Mouse (Mus musculus) ES-Bruce4 (cell line): ENCODE results near the gene Armcx1. TPM values are rescaled to one million over a fixed set of nuclear protein-coding genes. Genes with fewer than 3 reads are reported as not detected.
A peak's percentile ranks its signal among the peaks of the same experiment; 100 is the strongest.
"Not testable (repeated sequence)": the region's sequence is repeated elsewhere in the genome, so short reads cannot be mapped to it uniquely, and the experiment has no call there.

ENCODE experiments used
- H3K27ac ChIP-seq: 2 replicates; pipeline ENCODE4 v1.5.1; 2012; ENCODE audit warnings: low read length, inconsistent platforms; ENCODE audit not compliant: insufficient read depth
- H3K27me3 ChIP-seq: 2 replicates; pipeline ENCODE4 v1.6.1; 2012; ENCODE audit warnings: mild to moderate bottlenecking, low read length, inconsistent platforms; ENCODE audit not compliant: control insufficient read depth, poor library complexity, insufficient read depth, severe bottlenecking
- H3K36me3 ChIP-seq: 2 replicates; pipeline ENCODE4 v1.6.1; 2012; ENCODE audit warnings: inconsistent platforms, mild to moderate bottlenecking, low read length, moderate library complexity; ENCODE audit not compliant: control insufficient read depth, poor library complexity, insufficient read depth, severe bottlenecking
- H3K4me1 ChIP-seq: one replicate; pipeline ENCODE4 v1.8.1; 2011; ENCODE audit warnings: low read length; ENCODE audit not compliant: control insufficient read depth, insufficient read depth
- H3K4me3 ChIP-seq: 2 replicates; pipeline ENCODE4 v1.5.1; 2011; ENCODE audit warnings: low read depth, mild to moderate bottlenecking, low read length
- H3K9ac ChIP-seq: 2 replicates; pipeline ENCODE4 v1.6.1; 2012; ENCODE audit warnings: low read depth, mild to moderate bottlenecking, inconsistent platforms; ENCODE audit not compliant: poor library complexity, severe bottlenecking
- H3K9me3 ChIP-seq: replicated peaks from 2 replicates; pipeline ENCODE4 v1.6.1; 2012; ENCODE audit warnings: mild to moderate bottlenecking, low read length, inconsistent platforms; ENCODE audit not compliant: control insufficient read depth, poor library complexity, insufficient read depth, severe bottlenecking
- CTCF ChIP-seq: IDR thresholded peaks from one replicate; pipeline ENCODE4 v1.8.1; 2011; ENCODE audit warnings: low read depth, low read length
- EP300 ChIP-seq: IDR thresholded peaks from 2 replicates; pipeline ENCODE4 v1.6.1; 2011; ENCODE audit warnings: low read depth, low read length; ENCODE audit not compliant: insufficient read depth
- POLR2A ChIP-seq: IDR thresholded peaks from one replicate; pipeline ENCODE4 v1.8.1; 2011; ENCODE audit warnings: low read length; ENCODE audit not compliant: insufficient read depth
- polyA plus RNA-seq: library from polyadenylated mRNA; stranded (reverse); fragments of >200 nt; gene quantifications from 2 replicates; pipeline ENCODE4 v1.2.4, GENCODE M21; 2011; ENCODE audit warnings: low read depth; ENCODE audit not compliant: missing spikeins, insufficient read depth, insufficient read length

Armcx1 gene
- polyA plus RNA-seq, 1 experiment: 29.5 TPM

GRCm38 (mm10) chrX:134752584-134752983 is 34.8 kb downstream of the Armcx1 start:
- H3K27me3 ChIP-seq: no peaks in the 10 kb centered on the region
- H3K36me3 ChIP-seq: no peaks in the 10 kb centered on the region

GRCm38 (mm10) chrX:134756434-134757292 is 38.9 kb downstream of the Armcx1 start, which contains the start of gene Armcx3:
TSS of gene Armcx3 (plus strand) at chrX:134756595.
- no peaks in the 10 kb centered on the region for H3K27me3 ChIP-seq
- H3K36me3 ChIP-seq: no peaks in the 10 kb centered on the region
- no peak for TF ChIP-seq CTCF
- TF ChIP-seq POLR2A: no peak
- no peak for TF ChIP-seq EP300
- H3K4me1 ChIP-seq: no peaks in the 10 kb centered on the region
- H3K9ac ChIP-seq: peak within 1 kb of the TSS; percentile 43
- H3K9me3 ChIP-seq: no peaks in the 10 kb centered on the region
- peak within 1 kb of the TSS; percentile 77 for H3K4me3 ChIP-seq
- no peak within 1 kb of the TSS for H3K27ac ChIP-seq

More at GRCm38 (mm10) chrX:134752584-134752983, 34.8 kb downstream of the Armcx1 start:
- Histone ChIP-seq H3K4me1 (no peaks in the 10 kb centered on the region), H3K4me3 (no peak overlapping the region), H3K9ac (no peak overlapping the region), H3K9me3 (no peaks in the 10 kb centered on the region), H3K27ac (no peak overlapping the region)
- TF ChIP-seq EP300 (no peak), POLR2A (no peak), CTCF (no peak)

DNA sequence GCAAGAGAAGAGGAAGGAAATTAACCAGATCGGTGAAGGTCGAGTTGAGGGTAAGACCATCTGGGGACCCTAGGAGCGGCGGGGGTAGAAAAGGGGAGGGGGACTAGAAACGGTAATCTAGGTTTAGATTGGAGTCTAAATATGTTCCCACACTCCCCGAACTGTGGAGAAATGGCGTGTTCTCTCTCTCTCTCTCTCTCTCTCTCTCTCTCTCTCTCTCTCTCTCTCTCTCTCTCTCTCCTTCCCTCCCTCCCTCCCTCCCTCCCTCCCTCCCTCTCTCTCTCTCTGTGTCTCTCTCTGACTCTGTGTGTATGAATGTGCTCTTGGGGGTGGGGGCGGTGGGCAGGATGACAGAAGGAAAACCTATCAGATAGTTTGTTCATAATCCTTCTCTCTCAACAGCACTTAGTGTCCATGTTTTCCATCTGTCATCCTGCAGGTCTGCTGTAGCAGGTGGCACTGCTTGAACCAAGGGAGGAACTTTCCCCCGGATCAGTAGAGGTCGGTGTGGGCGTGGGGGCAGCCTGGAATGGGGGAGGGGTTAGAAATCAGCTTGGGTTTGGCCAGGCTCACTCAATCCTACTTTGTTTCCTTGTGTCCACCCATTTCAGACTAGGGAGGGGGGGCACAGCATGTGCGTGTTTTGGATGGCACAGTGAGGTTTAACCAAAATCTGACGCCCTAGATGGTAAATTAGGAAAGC is 39.7 kb downstream of the Armcx1 start:
- Histone ChIP-seq H3K36me3 (no peaks in the 10 kb centered on the region), H3K27ac (no peak overlapping the region), H3K9me3 (no peaks in the 10 kb centered on the region), H3K4me1 (no peaks in the 10 kb centered on the region), H3K9ac (peak overlapping the region; percentile 43), H3K27me3 (no peaks in the 10 kb centered on the region), H3K4me3 (peak overlapping the region; percentile 77)
- TF ChIP-seq CTCF (no peak), POLR2A (no peak), EP300 (no peak)

DNA sequence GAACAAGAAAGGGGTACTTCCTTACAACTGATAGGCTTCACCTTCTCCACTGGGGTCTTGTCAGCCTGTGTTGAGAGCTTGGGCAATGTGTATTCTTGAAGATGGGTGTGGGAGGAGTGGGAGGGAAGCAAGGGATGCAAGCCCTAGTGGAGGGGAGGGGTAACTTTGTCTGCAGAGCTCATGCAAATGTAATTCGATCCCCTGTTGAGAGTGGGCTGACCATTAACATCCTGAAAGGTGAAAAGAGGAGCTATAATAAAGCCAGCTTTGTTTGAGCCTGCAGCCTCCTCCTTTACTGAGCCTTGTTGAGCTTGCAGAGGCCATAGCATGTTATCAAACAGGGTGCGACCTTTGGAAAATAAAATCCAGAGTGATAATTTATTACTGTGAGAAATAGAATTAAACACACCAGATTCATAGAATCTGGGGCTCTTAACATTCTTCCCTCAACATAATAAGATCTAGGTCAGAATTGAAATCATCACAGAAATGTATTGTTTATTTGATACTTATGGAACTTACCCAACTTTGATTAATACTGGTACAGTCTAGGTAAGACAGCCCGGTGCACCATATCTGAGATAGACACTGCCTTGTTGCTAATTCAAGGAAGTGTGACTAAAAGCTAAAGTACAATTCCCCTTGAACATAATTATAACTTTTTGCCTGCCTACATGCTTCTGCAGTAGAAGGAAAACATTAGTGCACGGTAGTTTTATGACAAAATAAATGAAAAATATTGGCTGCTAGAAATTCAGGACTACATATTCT is 45.9 kb downstream of the Armcx1 start:
- not testable (repeated sequence) for H3K4me3 ChIP-seq, H3K9me3 ChIP-seq, H3K27me3 ChIP-seq, H3K27ac ChIP-seq, H3K4me1 ChIP-seq, H3K9ac ChIP-seq, H3K36me3 ChIP-seq

Other genes starting within 250 kb of the Armcx1 start
- gene Taf7l, start 241.5 kb upstream of the Armcx1 start, polyA plus RNA-seq: 1.8 and 2.9 TPM in 2 replicates
- gene Timm8a1, start 176.1 kb upstream of the Armcx1 start, polyA plus RNA-seq: 45.3 and 54.9 TPM in 2 replicates
- gene Btk, start 134.4 kb upstream of the Armcx1 start, polyA plus RNA-seq: not detected in 2 replicates
- gene Rpl36a, start 132.3 kb upstream of the Armcx1 start, polyA plus RNA-seq: 1,186 and 1,244 TPM in 2 replicates
- 8.1 and 8.8 TPM in 2 replicates for gene Gla, start 116.8 kb upstream of the Armcx1 start, polyA plus RNA-seq
- gene Hnrnph2, start 116.8 kb upstream of the Armcx1 start, polyA plus RNA-seq: 114 and 125 TPM in 2 replicates
- 9.8 and 11.1 TPM in 2 replicates for gene Armcx4, start 31.4 kb upstream of the Armcx1 start, polyA plus RNA-seq
- gene Armcx6, start 33.5 kb downstream of the Armcx1 start, polyA plus RNA-seq: 2.8 and 4.4 TPM in 2 replicates
- gene Armcx3, start 38.6 kb downstream of the Armcx1 start, polyA plus RNA-seq: 14.6 and 19.1 TPM in 2 replicates
- 32.3 and 34.0 TPM in 2 replicates for gene Armcx2, start 91.3 kb downstream of the Armcx1 start, polyA plus RNA-seq
- gene Nxf2, start 246.8 kb downstream of the Armcx1 start, polyA plus RNA-seq: 0.29 and 0.45 TPM in 2 replicates